12 mouse cellular contexts compared by ENCODE assay signal in the genomic region with DNA sequence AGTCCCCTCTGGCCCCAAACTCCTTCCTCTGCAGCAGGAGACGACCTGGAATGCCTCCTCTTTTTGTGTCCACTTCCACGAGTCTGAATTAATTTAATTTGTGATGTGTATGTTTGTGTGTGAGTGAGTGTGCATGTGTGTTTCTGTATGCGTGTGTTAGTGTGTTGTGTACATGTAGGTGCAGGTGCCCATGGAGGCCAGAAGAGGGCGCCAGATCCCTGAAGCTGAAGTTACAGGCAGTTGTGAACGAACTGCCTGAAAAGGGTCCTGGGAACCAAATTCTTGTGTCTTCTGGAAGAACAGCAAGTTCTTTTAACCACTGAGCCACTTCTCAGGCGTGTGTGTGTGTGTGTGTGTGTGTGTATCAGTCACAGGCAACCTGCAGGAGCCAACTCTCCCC. TPM values are rescaled to one million over a fixed set of nuclear protein-coding genes. Genes with fewer than 3 reads are reported as not detected.
DNase-seq lines count a peak whose midpoint lies in the region; ATAC-seq and TF ChIP-seq lines count a peak whose summit lies in the region.
"Had no signal": no experiment of that assay in that cellular context is flagged by ENCODE, and none has a peak within 500 bp of the region (broad histone marks: within the 10 kb centered on the region; RNA-seq: fewer than 3 reads in every experiment).

No protein-coding gene starts in this region.

- TF ChIP-seq EP300 in liver, embryonic 14.5 days (IDR thresholded peaks at IDR 0.05; ENCODE audit: low read depth) = no peak

- H3K4me2 ChIP-seq in forebrain, postnatal 0 days (ENCODE audit: low read depth) = no peak overlapping the region
- H3K4me2 ChIP-seq in forebrain, embryonic 16.5 days (ENCODE audit: low read length) = no peak overlapping the region
- H3K4me2 ChIP-seq in liver, embryonic 14.5 days (ENCODE audit: low read depth) = no peak overlapping the region
- no peak overlapping the region for H3K4me2 ChIP-seq in liver, embryonic 11.5 days

- H3K9ac ChIP-seq in forebrain, postnatal 0 days = no peak overlapping the region
- no peak overlapping the region for H3K9ac ChIP-seq in forebrain, embryonic 16.5 days (replicated peaks; ENCODE audit: low read depth, low read length)
- H3K9ac ChIP-seq in liver, embryonic 14.5 days (replicated peaks) = no peak overlapping the region
- no peak overlapping the region for H3K9ac ChIP-seq in liver, embryonic 11.5 days (ENCODE audit: low read depth, low read length)

- no peaks in the 10 kb centered on the region for H3K27me3 ChIP-seq in forebrain, postnatal 0 days (ENCODE audit: insufficient read depth, low read length)
- no peaks in the 10 kb centered on the region for H3K27me3 ChIP-seq in forebrain, embryonic 16.5 days (replicated peaks; ENCODE audit: control insufficient read depth, insufficient read depth, low read length)
- no peaks in the 10 kb centered on the region for H3K27me3 ChIP-seq in liver, embryonic 14.5 days (ENCODE audit: control insufficient read depth, insufficient read depth, low read length)
- H3K27me3 ChIP-seq in liver, embryonic 11.5 days (replicated peaks; ENCODE audit: control insufficient read depth, insufficient read depth, low read length) = no peaks in the 10 kb centered on the region
- H3K27me3 ChIP-seq in E14TG2a.4 (ENCODE audit: insufficient read depth, low read length) = peaks cover 3% of the 10 kb centered on the region; the same call in 1 of the 2 replicates

- no peaks in the 10 kb centered on the region for H3K4me1 ChIP-seq in forebrain, postnatal 0 days (ENCODE audit: insufficient read depth)
- peaks cover 6% of the 10 kb centered on the region for H3K4me1 ChIP-seq in forebrain, embryonic 16.5 days (replicated peaks; ENCODE audit: control insufficient read depth, insufficient read depth, low read length)
- no peaks in the 10 kb centered on the region for H3K4me1 ChIP-seq in liver, embryonic 14.5 days (replicated peaks; ENCODE audit: control insufficient read depth in 2 of 2, insufficient read depth in 2 of 2, low read length in 1 of 2)
- H3K4me1 ChIP-seq in liver, embryonic 11.5 days (replicated peaks; ENCODE audit: control insufficient read depth, insufficient read depth, low read length) = no peaks in the 10 kb centered on the region; the same call in 1 of the 2 replicates
- H3K4me1 ChIP-seq in E14TG2a.4 (replicated peaks; ENCODE audit: low read depth, low read length) = peaks cover 32% of the 10 kb centered on the region
- peaks cover 2% of the 10 kb centered on the region; the same call in 1 of the 2 replicates for H3K4me1 ChIP-seq in cortical plate, adult 2 months (ENCODE audit: control insufficient read depth, insufficient read depth, low read length)

- peak; percentile 66 for TF ChIP-seq CTCF in forebrain, postnatal 0 days (IDR thresholded peaks at IDR 0.05; ENCODE audit: low read depth)
- peak; percentile 63 for TF ChIP-seq CTCF in liver, embryonic 14.5 days (IDR thresholded peaks at IDR 0.05; ENCODE audit: low read depth)
- peak; percentile 83 for TF ChIP-seq CTCF in E14TG2a.4 (conservative IDR thresholded peaks at IDR 0.05; ENCODE audit: low read length)
- TF ChIP-seq CTCF in cortical plate, adult 2 months (IDR thresholded peaks at IDR 0.05; ENCODE audit: extremely low read depth, insufficient read depth, low read length) = peak; percentile 45

- no peak overlapping the region for H3K27ac ChIP-seq in forebrain, postnatal 0 days (ENCODE audit: low read depth, low read length)
- H3K27ac ChIP-seq in forebrain, embryonic 16.5 days (ENCODE audit: low read length) = no peak overlapping the region
- no peak overlapping the region for H3K27ac ChIP-seq in liver, embryonic 14.5 days
- no peak overlapping the region for H3K27ac ChIP-seq in liver, embryonic 11.5 days (ENCODE audit: low read depth, low read length)
- no peak overlapping the region for H3K27ac ChIP-seq in cortical plate, adult 2 months (ENCODE audit: insufficient read depth, low read length)

- ATAC-seq in forebrain, postnatal 0 days = no peak
- no peak for ATAC-seq in forebrain, embryonic 16.5 days
- no peak for ATAC-seq in liver, embryonic 14.5 days (ENCODE audit: insufficient read depth)
- ATAC-seq in liver, embryonic 11.5 days (replicated peaks; ENCODE audit: low FRiP score) = no peak

- no peak overlapping the region for H3K4me3 ChIP-seq in forebrain, postnatal 0 days (ENCODE audit: low read depth, low read length)
- H3K4me3 ChIP-seq in forebrain, embryonic 16.5 days (replicated peaks; ENCODE audit: low read length) = no peak overlapping the region
- no peak overlapping the region for H3K4me3 ChIP-seq in liver, embryonic 14.5 days (ENCODE audit: insufficient read depth in 1 of 2, low read depth in 2 of 2, low read length in 2 of 2)
- H3K4me3 ChIP-seq in liver, embryonic 11.5 days (ENCODE audit: low read depth, low read length) = no peak overlapping the region
- no peak overlapping the region for H3K4me3 ChIP-seq in E14TG2a.4 (replicated peaks; ENCODE audit: low read length)
- no peak overlapping the region for H3K4me3 ChIP-seq in cortical plate, adult 2 months (ENCODE audit: insufficient read depth, low read length)

- H3K36me3 ChIP-seq in forebrain, postnatal 0 days (ENCODE audit: insufficient read depth) = no peaks in the 10 kb centered on the region
- no peaks in the 10 kb centered on the region for H3K36me3 ChIP-seq in forebrain, embryonic 16.5 days (ENCODE audit: control insufficient read depth, insufficient read depth)
- no peaks in the 10 kb centered on the region for H3K36me3 ChIP-seq in liver, embryonic 14.5 days (replicated peaks; ENCODE audit: control insufficient read depth, insufficient read depth, low read depth)
- H3K36me3 ChIP-seq in liver, embryonic 11.5 days (ENCODE audit: control insufficient read depth, insufficient read depth, low read length) = no peaks in the 10 kb centered on the region
- H3K36me3 ChIP-seq in E14TG2a.4 (ENCODE audit: insufficient read depth, low read length) = no peaks in the 10 kb centered on the region

- TF ChIP-seq POLR2A in cortical plate, adult 2 months (IDR thresholded peaks at IDR 0.05; ENCODE audit: extremely low read depth, insufficient read depth, low read length) = no peak

- DNase-seq in forebrain, postnatal 0 days = no peak
- no peak for DNase-seq in liver, embryonic 14.5 days (ENCODE audit: low read depth in 3 of 3, low spot score in 3 of 3)
- no peak for DNase-seq in liver, embryonic 11.5 days (ENCODE audit: low spot score)
- DNase-seq in ovary, postnatal 36 days (ENCODE audit: low spot score) = no peak
- DNase-seq in gastrocnemius, postnatal 4 days (ENCODE audit: low spot score in 2 of 2) = no peak
- DNase-seq: adrenal gland, postnatal 36 days; cerebellum, adult 8-10 months; right cerebral cortex, adult 18-20 months; thymus, postnatal 25 days had no signal

- WGBS in forebrain, postnatal 0 days = 76% methylated on average over 6 of the region's 6 CpGs
- 81% methylated on average over 6 of the region's 6 CpGs for WGBS in forebrain, embryonic 16.5 days
- 40% methylated on average over 6 of the region's 6 CpGs for WGBS in liver, embryonic 14.5 days (ENCODE audit: insufficient replicate concordance)
- WGBS in liver, embryonic 11.5 days = 57% methylated on average over 6 of the region's 6 CpGs

- no peaks in the 10 kb centered on the region for H3K9me3 ChIP-seq in forebrain, postnatal 0 days (ENCODE audit: low read length)
- H3K9me3 ChIP-seq in forebrain, embryonic 16.5 days (ENCODE audit: control insufficient read depth, low read length) = no peaks in the 10 kb centered on the region
- no peaks in the 10 kb centered on the region for H3K9me3 ChIP-seq in liver, embryonic 14.5 days (ENCODE audit: control insufficient read depth, low read length)
- no peaks in the 10 kb centered on the region for H3K9me3 ChIP-seq in liver, embryonic 11.5 days (ENCODE audit: control insufficient read depth, low read length)
- no peaks in the 10 kb centered on the region for H3K9me3 ChIP-seq in E14TG2a.4 (ENCODE audit: low read length)

RNA-seq across cellular contexts. Expression of a gene that starts 14.9 kb away (rescaled TPM):
- total RNA-seq in forebrain, postnatal 0 days (2014; rRNA removed) = 48.4 and 56.4 TPM in 2 replicates
- polyA plus RNA-seq in forebrain, postnatal 0 days (2015; fragmentation: Nextera tagmentation; extraction: Ambion mirVana) = 15.1 and 18.7 TPM in 2 replicates
- polyA plus RNA-seq in forebrain, embryonic 16.5 days (2015; fragmentation: Nextera tagmentation; extraction: Ambion mirVana) = 26.5 and 27.6 TPM in 2 replicates
- polyA plus RNA-seq in liver, embryonic 14.5 days (2012; rRNA removed) = 0.94 and 1.5 TPM in 2 replicates
- polyA plus RNA-seq in liver, embryonic 14.5 days (2014; fragmentation: Nextera tagmentation; extraction: Ambion mirVana) = 0.41 and 0.53 TPM in 2 replicates
- polyA plus RNA-seq in liver, embryonic 11.5 days (2014; fragmentation: Nextera tagmentation; extraction: Ambion mirVana) = 4.0 and 4.4 TPM in 2 replicates
- polyA plus RNA-seq in cortical plate, adult 2 months (2012; rRNA removed) = 45.8 and 60.3 TPM in 2 replicates
- total RNA-seq in gastrocnemius, postnatal 4 days (2021) = 10 to 100 TPM; 10.1 to 10.5 TPM
